8 mouse cellular contexts compared by ENCODE assay signal in the genomic region with DNA sequence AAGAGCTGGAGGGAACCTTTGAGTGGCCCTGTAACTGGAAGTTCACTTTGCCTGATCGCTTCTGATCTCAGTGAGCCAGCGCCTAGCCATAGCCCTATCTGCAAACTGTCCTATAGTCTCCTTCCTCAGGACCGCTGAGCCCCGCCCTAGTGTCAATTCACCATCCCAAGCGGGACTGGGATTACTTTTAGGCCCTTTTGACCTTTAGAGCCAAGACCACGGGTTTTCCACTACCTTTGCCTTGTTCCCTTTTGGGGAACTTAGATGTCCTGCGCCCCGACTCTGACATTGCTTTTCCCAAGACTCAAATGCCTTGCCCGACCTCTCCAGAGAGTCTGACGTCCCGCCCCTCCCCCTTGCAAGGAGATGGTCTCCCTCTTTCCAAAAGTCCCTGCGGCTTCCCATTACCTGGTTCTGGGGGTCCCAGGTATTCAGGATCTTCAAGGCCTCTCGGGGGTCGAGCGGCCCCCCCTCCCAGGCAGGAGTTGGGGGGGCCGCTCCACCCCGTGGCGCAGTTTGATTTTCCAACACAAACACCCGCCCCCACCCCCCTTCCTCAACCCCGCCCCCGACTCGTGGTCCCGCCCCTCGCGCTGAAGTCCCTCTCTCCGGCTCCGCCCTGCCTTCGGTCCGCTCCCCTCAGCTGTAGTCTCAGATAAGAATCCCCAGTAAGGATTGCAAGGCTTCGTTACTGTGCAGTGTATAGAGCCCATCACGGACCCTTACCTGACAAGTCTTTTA. TPM values are rescaled to one million over a fixed set of nuclear protein-coding genes. Genes with fewer than 3 reads are reported as not detected.
DNase-seq lines count a peak whose midpoint lies in the region; ATAC-seq and TF ChIP-seq lines count a peak whose summit lies in the region.

No protein-coding gene starts in this region.

- no peaks in the 10 kb centered on the region for H3K36me3 ChIP-seq in heart, embryonic 10.5 days
- no peaks in the 10 kb centered on the region for H3K36me3 ChIP-seq in kidney, embryonic 14.5 days (ENCODE audit: control insufficient read depth, insufficient read depth, low read length)

- peak overlapping the region; percentile 42 for H3K4me3 ChIP-seq in cortical plate, adult 2 months (ENCODE audit: insufficient read depth, low read length)
- H3K4me3 ChIP-seq in heart, embryonic 10.5 days, result peak overlapping the region; percentile 86
- H3K4me3 ChIP-seq in kidney, embryonic 14.5 days (ENCODE audit: low read length), result peak overlapping the region; percentile 84

- no peaks in the 10 kb centered on the region for H3K4me1 ChIP-seq in cortical plate, adult 2 months (ENCODE audit: control insufficient read depth, insufficient read depth, low read length)
- H3K4me1 ChIP-seq in heart, embryonic 10.5 days, result peaks cover 63% of the 10 kb centered on the region
- H3K4me1 ChIP-seq in kidney, embryonic 14.5 days (ENCODE audit: control insufficient read depth, insufficient read depth, low read length), result peaks cover 36% of the 10 kb centered on the region

- no peaks in the 10 kb centered on the region for H3K9me3 ChIP-seq in heart, embryonic 10.5 days
- no peaks in the 10 kb centered on the region for H3K9me3 ChIP-seq in kidney, embryonic 14.5 days (ENCODE audit: control insufficient read depth, low read length)

- H3K4me2 ChIP-seq in kidney, embryonic 14.5 days (replicated peaks; ENCODE audit: low read depth, low read length), result peak overlapping the region; percentile 95

- ATAC-seq in kidney, embryonic 14.5 days (ENCODE audit: low FRiP score, low TSS enrichment), result no peak

- no peak for TF ChIP-seq POLR2A in cortical plate, adult 2 months (IDR thresholded peaks at IDR 0.05; ENCODE audit: extremely low read depth, insufficient read depth, low read length)

- DNase-seq in ovary, postnatal 36 days (ENCODE audit: low spot score), result peak; percentile 62
- no peak for DNase-seq in ovary, postnatal 10 days (ENCODE audit: low spot score)
- no peak for DNase-seq in heart, embryonic 10.5 days (ENCODE audit: low spot score)
- DNase-seq in lung, postnatal 10 days, result peak; percentile 76
- peak; percentile 32 to 62 for DNase-seq in spleen, postnatal 10 days (ENCODE audit: low spot score in 2 of 2)
- no peak for DNase-seq in left cerebral cortex, adult 11 months (ENCODE audit: low spot score)

- TF ChIP-seq CTCF in cortical plate, adult 2 months (IDR thresholded peaks at IDR 0.05; ENCODE audit: extremely low read depth, insufficient read depth, low read length), result no peak

- under 1% methylated on average over 31 of the region's 31 CpGs for WGBS in heart, embryonic 10.5 days
- under 1% methylated on average over 31 of the region's 31 CpGs for WGBS in kidney, embryonic 14.5 days

- H3K9ac ChIP-seq in kidney, embryonic 14.5 days (ENCODE audit: low read depth, low read length), result peak overlapping the region; percentile 52

- no peak overlapping the region for H3K27ac ChIP-seq in cortical plate, adult 2 months (ENCODE audit: insufficient read depth, low read length)
- peak overlapping the region; percentile 98 for H3K27ac ChIP-seq in heart, embryonic 10.5 days
- H3K27ac ChIP-seq in kidney, embryonic 14.5 days (ENCODE audit: low read depth, low read length), result peak overlapping the region; percentile 88; the same call in 1 of the 2 replicates

- H3K27me3 ChIP-seq in heart, embryonic 10.5 days (ENCODE audit: insufficient read depth, poor library complexity, severe bottlenecking), result peaks cover 38% of the 10 kb centered on the region
- H3K27me3 ChIP-seq in kidney, embryonic 14.5 days (ENCODE audit: control insufficient read depth, insufficient read depth, low read length), result peaks cover 22% of the 10 kb centered on the region

RNA-seq across cellular contexts. Expression of a gene that starts 6.5 kb away (rescaled TPM):
- polyA plus RNA-seq in cortical plate, adult 2 months (2012; rRNA removed), result 5.0 and 5.3 TPM in 2 replicates
- polyA plus RNA-seq in heart, embryonic 10.5 days (2016; fragmentation: Nextera tagmentation; extraction: Ambion mirVana), result 20.9 and 26.9 TPM in 2 replicates
- polyA plus RNA-seq in kidney, embryonic 14.5 days (2014; fragmentation: Nextera tagmentation; extraction: Ambion mirVana), result 36.1 and 37.4 TPM in 2 replicates

RNA-seq across cellular contexts. Expression of a gene that starts 21.9 kb away (rescaled TPM):
- polyA plus RNA-seq in cortical plate, adult 2 months (2012; rRNA removed), result 6.5 and 6.8 TPM in 2 replicates
- polyA plus RNA-seq in heart, embryonic 10.5 days (2016; fragmentation: Nextera tagmentation; extraction: Ambion mirVana), result 38.9 and 52.5 TPM in 2 replicates
- 36.8 and 39.6 TPM in 2 replicates for polyA plus RNA-seq in kidney, embryonic 14.5 days (2014; fragmentation: Nextera tagmentation; extraction: Ambion mirVana)

RNA-seq across cellular contexts. Expression of a gene that starts 24.6 kb away (rescaled TPM):
- polyA plus RNA-seq in cortical plate, adult 2 months (2012; rRNA removed), result 34.3 and 35.6 TPM in 2 replicates
- polyA plus RNA-seq in heart, embryonic 10.5 days (2016; fragmentation: Nextera tagmentation; extraction: Ambion mirVana), result 27.4 and 31.8 TPM in 2 replicates
- polyA plus RNA-seq in kidney, embryonic 14.5 days (2014; fragmentation: Nextera tagmentation; extraction: Ambion mirVana), result 11.1 and 23.9 TPM in 2 replicates

RNA-seq across cellular contexts. Expression of a gene that starts 24.7 kb away (rescaled TPM):
- polyA plus RNA-seq in cortical plate, adult 2 months (2012; rRNA removed), result 215 and 222 TPM in 2 replicates
- polyA plus RNA-seq in heart, embryonic 10.5 days (2016; fragmentation: Nextera tagmentation; extraction: Ambion mirVana), result 158 and 165 TPM in 2 replicates
- 172 and 221 TPM in 2 replicates for polyA plus RNA-seq in kidney, embryonic 14.5 days (2014; fragmentation: Nextera tagmentation; extraction: Ambion mirVana)

RNA-seq across cellular contexts. Expression of a gene that starts 50.8 kb away (rescaled TPM):
- polyA plus RNA-seq in cortical plate, adult 2 months (2012; rRNA removed), result 242 and 274 TPM in 2 replicates
- polyA plus RNA-seq in heart, embryonic 10.5 days (2016; fragmentation: Nextera tagmentation; extraction: Ambion mirVana), result 15.8 and 26.5 TPM in 2 replicates
- polyA plus RNA-seq in kidney, embryonic 14.5 days (2014; fragmentation: Nextera tagmentation; extraction: Ambion mirVana), result 56.7 and 59.7 TPM in 2 replicates

Comparison
In these comparisons a context has a peak if more than half of its experiments do, and no peak if none do; other contexts are left out.
1. DNase-seq: peak in ovary, postnatal 36 days (single experiment), lung, postnatal 10 days (single experiment) and spleen, postnatal 10 days (2 of 2); none in ovary, postnatal 10 days (single experiment), heart, embryonic 10.5 days (single experiment) and left cerebral cortex, adult 11 months (single experiment).
2. Peak in every context shown above with its lines, with median percentiles within 50 percentile points of each other: H3K4me3 ChIP-seq.